Mouse (Mus musculus) myocyte (in vitro differentiated cells): ENCODE results near the gene Sema3e.

Experiments used
- CEBPB ChIP-seq: IDR thresholded peaks from 2 replicates; pipeline ENCODE4 v1.6.1; 2011; ENCODE audit warnings: mild to moderate bottlenecking, moderate library complexity; ENCODE audit not compliant: poor library complexity, insufficient read depth, severe bottlenecking
- E2F4 ChIP-seq: IDR thresholded peaks from one replicate; pipeline ENCODE4 v1.6.1; 2011; ENCODE audit warnings: mild to moderate bottlenecking, control low read depth, moderate library complexity; ENCODE audit not compliant: insufficient read depth
- MAX ChIP-seq: IDR thresholded peaks from one replicate; pipeline ENCODE4 v1.6.1; 2011; ENCODE audit warnings: low read depth, mild to moderate bottlenecking, control low read depth

DNA sequence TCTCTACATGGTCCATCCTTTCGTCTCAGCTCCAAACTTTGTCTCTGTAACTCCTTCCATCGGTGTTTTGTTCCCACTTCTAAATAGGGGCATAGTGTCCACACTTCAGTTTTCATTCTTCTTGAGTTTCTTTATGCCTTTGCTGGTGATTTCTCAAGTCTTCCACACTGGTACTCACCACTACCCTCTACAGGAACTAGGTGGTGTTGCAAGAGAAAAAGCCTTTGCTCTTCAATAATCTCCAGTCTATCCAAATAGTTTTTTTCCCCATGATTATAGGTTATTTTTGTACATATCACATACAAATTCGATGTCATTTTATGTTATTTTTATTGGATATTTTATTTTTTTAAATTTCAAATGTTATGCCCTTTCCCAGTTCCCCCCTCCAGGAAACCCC, 142.7 kb downstream of the Sema3e start:
- no peak for TF ChIP-seq CEBPB
- TF ChIP-seq E2F4, result no peak
- TF ChIP-seq MAX, result no peak
